Mouse (Mus musculus) splenic B cell, adult 2 months (primary cell): ENCODE data around the gene Rims3.
A peak's percentile ranks its signal among the peaks of the same experiment; 100 is the strongest.

ENCODE experiments used
- DNase-seq: peaks from one replicate; pipeline ENCODE4 v3.0.0-alpha.2; 2011; ENCODE audit warnings: low read depth, low spot score
- H3K27me3 ChIP-seq: 2 replicates; pipeline ENCODE4 v1.6.1; 2012; ENCODE audit warnings: mild to moderate bottlenecking, low read length, moderate library complexity, mixed read lengths; ENCODE audit not compliant: control insufficient read depth, poor library complexity, insufficient read depth, severe bottlenecking
- H3K36me3 ChIP-seq: 2 replicates; pipeline ENCODE4 v1.6.1; 2012; ENCODE audit warnings: mild to moderate bottlenecking, low read length, moderate library complexity, mixed read lengths; ENCODE audit not compliant: control insufficient read depth, poor library complexity, insufficient read depth, severe bottlenecking

Gene Rims3

GRCm38 (mm10) chr4:120875961-120876360 lies 21.3 kb downstream of the Rims3 start:
- Histone ChIP-seq H3K36me3 (no peaks in the 10 kb centered on the region), H3K27me3 (no peaks in the 10 kb centered on the region)
- no peak for DNase-seq

GRCm38 (mm10) chr4:120878728-120879127 lies 24.1 kb downstream of the Rims3 start:
- H3K36me3 ChIP-seq = no peaks in the 10 kb centered on the region
- no peak for DNase-seq
- H3K27me3 ChIP-seq = no peaks in the 10 kb centered on the region

- Histone ChIP-seq H3K27me3 (no peaks in the 10 kb centered on the region), H3K36me3 (no peaks in the 10 kb centered on the region)
- DNase-seq = no peak
Observed at GRCm38 (mm10) chr4:120879386-120879785, 24.8 kb downstream of the Rims3 start.

- Histone ChIP-seq H3K36me3 (no peaks in the 10 kb centered on the region), H3K27me3 (no peaks in the 10 kb centered on the region)
- no peak for DNase-seq
Observed at GRCm38 (mm10) chr4:120880731-120881432, 26.3 kb downstream of the Rims3 start.

GRCm38 (mm10) chr4:120882002-120882625 lies 27.5 kb downstream of the Rims3 start:
- Histone ChIP-seq H3K36me3 (no peaks in the 10 kb centered on the region), H3K27me3 (no peaks in the 10 kb centered on the region)
- DNase-seq = peak; percentile 26

GRCm38 (mm10) chr4:120885208-120886120 lies 30.8 kb downstream of the Rims3 start:
- H3K36me3 ChIP-seq = no peaks in the 10 kb centered on the region
- no peaks in the 10 kb centered on the region for H3K27me3 ChIP-seq
- DNase-seq = no peak

GRCm38 (mm10) chr4:120886131-120886530 lies 31.5 kb downstream of the Rims3 start:
- Histone ChIP-seq H3K36me3 (no peaks in the 10 kb centered on the region), H3K27me3 (no peaks in the 10 kb centered on the region)
- no peak for DNase-seq

- DNase-seq = no peak
- Histone ChIP-seq H3K27me3 (no peaks in the 10 kb centered on the region), H3K36me3 (no peaks in the 10 kb centered on the region)
Observed at GRCm38 (mm10) chr4:120886811-120887210, 32.2 kb downstream of the Rims3 start.

GRCm38 (mm10) chr4:120887381-120888112 lies 32.9 kb downstream of the Rims3 start:
- H3K27me3 ChIP-seq = no peaks in the 10 kb centered on the region
- DNase-seq = peak; percentile 66
- H3K36me3 ChIP-seq = no peaks in the 10 kb centered on the region

- no peaks in the 10 kb centered on the region for H3K27me3 ChIP-seq
- DNase-seq = no peak
- H3K36me3 ChIP-seq = no peaks in the 10 kb centered on the region
Observed at GRCm38 (mm10) chr4:120888884-120889283, 34.3 kb downstream of the Rims3 start.

GRCm38 (mm10) chr4:120890754-120891440 lies 36.3 kb downstream of the Rims3 start:
- no peak for DNase-seq
- H3K27me3 ChIP-seq = no peaks in the 10 kb centered on the region
- H3K36me3 ChIP-seq = no peaks in the 10 kb centered on the region

- H3K36me3 ChIP-seq = no peaks in the 10 kb centered on the region
Observed at GRCm38 (mm10) chr4:120891960-120892359, 37.3 kb downstream of the Rims3 start.

GRCm38 (mm10) chr4:120892516-120892915 lies 37.9 kb downstream of the Rims3 start:
- H3K36me3 ChIP-seq = no peaks in the 10 kb centered on the region
- no peaks in the 10 kb centered on the region for H3K27me3 ChIP-seq

More at GRCm38 (mm10) chr4:120891960-120892359, 37.3 kb downstream of the Rims3 start:
- no peak for DNase-seq
- H3K27me3 ChIP-seq = no peaks in the 10 kb centered on the region

More at GRCm38 (mm10) chr4:120892516-120892915, 37.9 kb downstream of the Rims3 start:
- DNase-seq = no peak
